Mouse (Mus musculus): ENCODE measurements around the gene Vps52.

GRCm38 (mm10) chr17:33941381-33941780, 14.2 kb upstream of the Vps52 start:
- no peak for TF ChIP-seq CTCF (IDR thresholded peaks at IDR 0.05; ENCODE audit: low read depth, low read length)
- TF ChIP-seq POLR2A (IDR thresholded peaks at IDR 0.05; ENCODE audit: extremely low read depth, insufficient read depth, low read length), result no peak

All from liver, adult 2 months (tissue).